Mouse (Mus musculus) left cerebral cortex, postnatal 25 days (tissue): ENCODE results near the gene Apon. TPM values are rescaled to one million over a fixed set of nuclear protein-coding genes. Genes with fewer than 3 reads are reported as not detected.
"Not testable (repeated sequence)": the region's sequence is repeated elsewhere in the genome, so short reads cannot be mapped to it uniquely, and the experiment has no call there.

Experiments used
- DNase-seq, 2 experiments: peaks; one replicate each; pipeline ENCODE4 v3.0.0; 2022; ENCODE audit warnings: low spot score in 2 of 2, mixed read lengths in 1 of 2
- intact Hi-C: fragments of 180-260 bp; cut with DNase I; formaldehyde crosslinking; loops from one replicate; pipeline ENCODE4 v1.15.1; 2025
- total RNA-seq, 2 experiments: library from RNA; stranded (reverse); gene quantifications; 2 replicates each; pipeline ENCODE4 v1.2.3; 2021

Gene Apon
- total RNA-seq, 2 experiments from 2014 or later: not detected

DNA sequence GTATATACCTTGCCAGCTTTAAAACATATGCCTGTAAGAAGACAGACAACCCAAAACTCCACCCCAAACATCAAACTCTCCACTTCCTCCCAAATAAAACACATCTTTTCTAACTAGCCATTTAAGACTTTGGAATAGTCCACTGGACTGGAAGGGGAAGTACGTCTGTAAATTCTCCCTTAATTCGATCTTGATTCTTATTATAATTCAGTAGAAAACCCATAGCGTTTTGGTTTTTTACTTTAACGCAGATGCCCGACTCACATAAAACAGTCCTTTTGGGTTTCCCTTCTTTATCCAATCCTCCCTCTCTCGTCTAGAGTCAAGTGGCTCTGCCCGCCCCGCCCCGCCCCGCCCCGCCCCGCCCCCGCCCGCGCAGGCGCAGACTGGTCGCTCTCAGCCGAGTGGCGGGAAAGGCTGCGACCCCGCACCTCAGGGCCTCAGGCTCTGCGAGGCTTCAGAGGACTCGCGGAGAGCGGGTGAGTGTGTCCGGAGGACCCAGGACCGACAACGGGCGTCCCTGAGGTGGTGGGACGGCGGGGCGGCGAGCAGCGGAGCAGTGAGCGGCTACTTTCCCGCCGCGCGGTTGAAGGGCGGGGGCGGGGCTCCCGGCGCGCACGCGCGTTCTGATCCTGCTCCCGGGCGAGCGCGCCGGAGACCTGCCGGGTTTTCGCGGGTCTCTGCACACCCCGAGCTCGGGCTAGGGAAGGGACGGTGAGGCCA is 22.0 kb upstream of the Apon start, which contains the start of gene Timeless:
Gene Timeless, plus strand, starts transcription at position 369 of the 723 bp plus-strand sequence.
- intact Hi-C loops: loop anchor here (1.0 to 5.0 kb wide), 2 partner anchors 19 to 40 kb away; partner anchors contain the start of gene Stat2

GRCm38 (mm10) chr10:128232420-128232985 is 21.4 kb upstream of the Apon start:
- DNase-seq: peak; percentile 63 to 77
- intact Hi-C loops: loop anchor here (1.0 to 5.0 kb wide), 2 partner anchors 19 to 40 kb away; partner anchors contain the start of gene Stat2

More for the DNA sequence above, 22.0 kb upstream of the Apon start, which contains the start of gene Timeless:
- DNase-seq: peak; percentile 77 to 89

DNA sequence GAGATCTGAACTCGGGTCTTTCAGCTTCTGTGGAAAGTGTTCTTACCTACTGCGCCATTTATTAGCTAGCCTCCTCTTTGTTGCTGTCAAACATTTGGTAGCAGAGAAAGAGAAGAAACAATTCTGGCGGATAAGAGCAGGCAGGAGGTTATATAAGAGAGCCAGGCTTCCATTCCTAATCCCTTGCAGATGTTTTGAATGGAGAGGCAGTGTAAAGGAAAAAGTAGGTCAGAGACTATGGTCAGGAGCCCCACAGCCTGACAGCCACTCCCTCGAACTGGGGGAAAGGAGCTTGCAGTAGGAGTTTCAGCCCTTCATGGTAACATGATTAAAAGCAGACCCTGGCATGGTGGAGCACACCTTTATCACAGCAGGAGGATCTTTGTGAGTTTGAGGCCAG is 17.6 kb upstream of the Apon start:
- intact Hi-C loops: no loop called here
- DNase-seq: peak in 1 of 2 experiments; percentile 11

- intact Hi-C loops: no loop called here
- DNase-seq: peak; percentile 4 to 61
Observed at GRCm38 (mm10) chr10:128237807-128238480, 16.0 kb upstream of the Apon start.

DNA sequence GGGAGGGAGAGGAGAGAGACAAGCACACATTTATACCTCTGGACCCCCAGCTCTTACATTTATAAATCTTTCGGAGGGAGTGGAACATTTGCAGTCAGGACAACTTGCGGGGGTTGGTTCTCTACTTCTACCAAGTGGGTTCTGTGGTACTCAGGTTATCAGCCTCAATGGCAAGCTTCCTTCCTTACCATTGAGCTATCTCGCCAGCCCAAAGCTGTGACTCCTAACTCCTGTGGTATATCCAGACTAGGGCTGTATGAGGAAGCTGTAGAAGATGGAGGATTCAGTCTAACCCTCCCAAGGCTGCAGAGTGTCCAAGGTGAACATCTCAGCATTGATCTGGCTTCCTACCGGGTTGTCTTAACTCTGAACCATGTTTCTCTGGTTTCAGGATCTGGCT is 14.8 kb upstream of the Apon start:
- no peak for DNase-seq
- intact Hi-C loops: no loop called here

- no peak for DNase-seq
- intact Hi-C loops: no loop called here
Observed at GRCm38 (mm10) chr10:128240131-128240530, 13.8 kb upstream of the Apon start.

- intact Hi-C loops: no loop called here
- DNase-seq: no peak
Observed at GRCm38 (mm10) chr10:128243252-128243651, 10.6 kb upstream of the Apon start.

DNA sequence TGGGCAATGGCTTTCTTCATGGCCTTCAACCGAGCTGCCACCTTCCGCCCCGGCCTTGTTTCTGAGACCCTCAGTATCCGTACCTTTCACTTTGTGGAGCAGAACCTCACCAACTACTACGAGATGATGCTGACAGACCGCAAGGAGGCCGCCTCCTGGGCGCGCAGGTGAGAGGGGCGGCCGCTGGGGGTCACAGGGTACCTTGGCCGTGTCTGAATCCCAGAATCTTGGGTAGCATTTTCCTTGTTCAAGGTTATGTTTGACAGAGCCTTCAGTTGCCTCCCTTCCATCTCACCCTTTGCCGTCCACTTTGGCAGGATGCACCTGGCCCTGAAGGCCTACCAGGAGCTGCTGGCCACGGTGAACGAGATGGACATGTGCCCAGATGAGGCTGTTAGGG is 9.8 kb upstream of the Apon start:
- intact Hi-C loops: no loop called here
- no peak for DNase-seq

DNA sequence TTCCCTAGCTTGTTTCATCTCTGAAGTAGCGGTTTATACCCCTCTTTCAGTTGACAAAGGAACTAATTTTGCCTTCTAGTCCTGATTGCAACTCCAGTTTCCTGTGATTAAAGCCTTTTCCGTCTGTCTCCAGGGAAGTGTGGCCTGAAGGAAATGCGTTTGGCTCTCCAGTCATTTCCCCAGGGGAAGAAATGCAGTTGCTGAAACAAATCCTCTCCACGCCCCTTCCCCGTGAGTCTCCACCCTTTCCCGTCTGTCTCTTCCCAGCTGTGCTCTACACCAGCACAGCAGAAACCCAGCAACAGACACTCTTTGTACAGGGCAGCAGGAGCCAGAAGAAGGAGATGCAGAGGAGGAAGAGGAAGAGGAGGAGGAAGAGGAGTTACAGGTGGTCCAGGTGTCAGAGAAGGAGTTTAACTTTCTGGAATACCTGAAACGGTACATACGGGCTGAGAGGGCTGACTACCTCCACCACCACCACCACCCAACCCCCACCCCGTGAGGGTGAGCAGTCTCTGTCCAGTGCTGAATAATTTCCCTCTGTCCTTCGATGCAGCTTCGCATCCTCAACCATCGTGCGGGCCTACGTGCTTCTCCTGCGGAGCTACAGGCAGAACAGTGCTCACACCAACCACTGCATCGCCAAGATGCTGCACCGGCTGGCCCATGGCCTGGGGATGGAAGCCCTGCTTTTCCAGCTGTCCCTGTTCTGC is 6.7 kb upstream of the Apon start:
- DNase-seq: no peak
- intact Hi-C loops: no loop called here

- no peak for DNase-seq
- intact Hi-C loops: no loop called here
Observed at GRCm38 (mm10) chr10:128250565-128250964, 3.3 kb upstream of the Apon start.

DNA sequence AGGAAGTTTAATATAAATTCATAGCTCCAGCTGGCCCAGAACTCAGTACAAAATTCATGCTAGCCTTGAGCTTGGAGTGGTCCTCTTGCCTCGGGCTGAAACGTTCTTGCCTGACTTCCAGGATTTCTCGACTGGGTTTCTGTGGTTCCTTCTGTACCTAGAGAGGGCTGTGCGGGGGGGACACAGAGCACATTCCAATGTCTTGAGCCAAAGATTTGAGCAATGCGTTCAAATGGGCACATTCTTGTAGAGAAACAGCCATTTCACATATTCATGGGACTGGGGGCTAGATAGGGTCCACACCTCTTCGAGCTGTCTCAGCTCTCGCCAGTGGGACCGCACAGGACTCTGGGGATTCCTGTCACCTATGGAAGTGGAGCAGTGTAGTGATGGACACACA is 2.0 kb downstream of the Apon start:
- intact Hi-C loops: no loop called here
- DNase-seq: no peak

DNA sequence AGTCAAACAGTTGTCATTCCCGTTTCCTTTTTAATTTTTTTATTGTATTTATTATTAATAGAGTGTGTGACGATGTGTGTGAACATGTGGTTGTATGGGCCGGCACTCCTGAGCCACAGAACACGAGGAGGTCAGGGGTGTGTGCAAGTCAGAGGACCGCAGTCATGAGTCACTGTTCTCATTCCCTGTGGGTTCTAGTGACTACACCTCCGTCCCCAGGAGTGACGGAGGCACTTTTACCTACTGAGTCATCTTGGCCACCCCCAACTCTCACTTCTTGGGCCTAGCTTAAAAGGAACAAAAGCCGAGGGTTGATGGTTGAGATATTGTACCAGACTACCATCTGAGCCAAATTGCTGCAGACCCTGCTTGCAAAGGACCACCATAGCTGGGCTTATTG is 2.4 kb downstream of the Apon start:
- peak in 1 of 2 experiments; percentile 57 for DNase-seq
- intact Hi-C loops: no loop called here

GRCm38 (mm10) chr10:128258953-128259352 is 5.1 kb downstream of the Apon start:
- DNase-seq: no peak
- intact Hi-C loops: no loop called here

GRCm38 (mm10) chr10:128259946-128260345 is 6.0 kb downstream of the Apon start:
- DNase-seq: no peak
- intact Hi-C loops: no loop called here

- DNase-seq, intact Hi-C loops: not testable (repeated sequence)
Observed at GRCm38 (mm10) chr10:128260376-128260775, 6.5 kb downstream of the Apon start.

- DNase-seq: no peak
- intact Hi-C loops: no loop called here
Observed at GRCm38 (mm10) chr10:128262300-128262699, 8.4 kb downstream of the Apon start.

DNA sequence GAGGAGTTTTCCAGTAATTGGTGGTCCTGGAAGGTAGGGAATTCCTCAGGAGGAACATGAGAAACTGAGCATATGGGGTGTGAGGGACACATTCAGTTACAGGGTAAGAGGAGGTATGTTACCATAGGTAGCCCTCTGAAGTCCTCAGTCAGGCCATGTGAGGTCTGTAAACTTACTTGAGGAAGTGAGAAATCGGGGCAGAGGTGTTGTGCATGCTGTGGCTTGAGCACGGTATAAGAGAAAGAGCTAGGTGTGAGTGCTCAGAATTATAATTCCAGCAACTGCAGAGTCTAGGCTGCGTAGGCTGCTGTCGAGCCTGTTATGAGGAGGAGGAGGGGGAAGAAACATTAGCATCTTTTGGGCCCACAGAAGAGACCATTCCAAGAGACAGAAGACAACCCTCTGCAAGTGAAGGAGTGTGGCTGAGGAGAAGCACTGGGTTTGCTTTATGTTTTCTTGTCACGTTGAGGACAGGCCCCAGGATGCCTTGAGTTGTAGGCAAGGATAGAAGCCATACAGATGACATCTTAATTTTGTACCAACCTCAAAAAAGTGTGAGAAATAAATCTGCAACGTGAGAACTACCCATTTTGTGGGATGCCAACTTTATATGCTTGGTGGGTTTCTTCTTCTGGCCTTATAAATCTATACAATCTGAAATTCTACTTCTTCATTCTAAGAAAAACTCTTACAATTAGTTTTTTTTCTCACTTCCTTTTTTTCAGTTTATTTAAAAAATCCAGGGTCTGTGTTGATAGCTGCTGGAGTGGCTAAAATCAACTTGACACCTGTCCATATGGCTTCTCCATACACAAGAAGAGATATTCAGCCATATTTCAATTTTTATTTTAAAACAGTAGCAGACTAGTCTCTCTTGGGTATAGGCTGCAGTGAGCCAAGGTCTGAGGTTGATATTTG is 9.8 kb downstream of the Apon start:
- intact Hi-C loops: no loop called here
- peak in 1 of 2 experiments; percentile 68 for DNase-seq

- intact Hi-C loops: no loop called here
- DNase-seq: no peak
Observed at GRCm38 (mm10) chr10:128268371-128268770, 14.5 kb downstream of the Apon start, which contains the start of gene Apof. Gene Apof (plus strand): TSS chr10:128268671.
